Mouse (Mus musculus) lung, postnatal 36 days (tissue): ENCODE measurements at regions not wholly inside any gene's neighbourhood (a gene's known extent, or its start where the extent isn't known, plus 50 kb on each side); places are given as distances from the start of the nearest gene placed in this dataset.

ENCODE experiments used
- DNase-seq: peaks from one replicate; pipeline ENCODE4 v3.0.0; 2022; ENCODE audit warnings: mixed read lengths

DNA sequence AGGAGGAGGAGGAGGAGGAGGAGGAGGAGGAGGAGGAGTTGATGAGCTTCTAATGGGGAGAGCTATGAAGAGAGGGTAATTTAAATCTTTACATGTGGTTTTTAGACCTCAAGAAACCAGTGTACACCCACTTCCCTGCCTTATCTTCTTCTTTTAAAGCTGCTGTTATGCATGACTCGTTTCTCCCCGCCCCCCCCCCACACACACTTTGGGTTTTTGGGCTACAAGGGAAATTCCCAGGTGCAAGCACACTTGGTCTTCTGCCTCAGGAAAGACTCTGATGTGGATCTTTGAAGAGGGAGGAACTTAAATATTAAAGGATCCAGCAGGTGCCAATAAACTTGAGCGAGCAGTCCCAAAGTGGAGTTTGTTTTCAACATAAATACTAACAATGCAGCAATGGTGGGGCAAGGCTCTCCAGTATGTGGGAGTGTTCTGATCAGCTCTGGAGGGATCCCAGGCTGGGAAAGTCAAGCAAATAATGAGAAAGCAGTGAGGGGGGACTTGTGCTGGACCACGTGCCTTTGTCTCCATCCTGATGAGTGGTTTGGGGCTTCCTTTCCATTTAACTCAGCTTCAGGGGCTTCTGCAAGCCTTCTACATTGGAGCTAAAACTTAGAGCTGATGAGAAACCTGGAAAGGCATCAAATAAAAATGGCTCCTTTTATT, 296.0 kb downstream of the Pten start:
- no peak for DNase-seq

- peak; percentile 16 for DNase-seq
These were observed 299.1 kb downstream of the Pten start for GRCm38 (mm10) chr19:33056372-33056791.

DNA sequence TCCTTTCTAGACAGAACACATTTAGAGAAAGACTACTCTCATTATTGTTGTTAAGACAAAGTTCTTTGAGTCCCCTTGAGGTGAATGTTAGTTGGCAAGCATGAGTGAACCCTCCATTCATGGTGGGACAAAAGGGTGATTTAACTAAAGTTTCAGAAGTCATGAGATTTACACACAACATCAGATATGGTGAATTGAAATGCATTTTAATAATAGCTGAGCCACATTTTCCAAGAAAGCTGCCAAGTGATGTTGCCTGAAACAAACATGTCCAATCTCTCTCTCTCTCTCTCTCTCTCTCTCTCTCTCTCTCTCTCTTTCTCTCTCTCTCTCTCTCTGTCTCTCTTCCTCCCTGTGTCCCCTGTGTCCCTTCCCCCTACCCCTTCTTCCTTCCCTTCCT, 303.7 kb downstream of the Pten start:
- DNase-seq, result no peak

DNA sequence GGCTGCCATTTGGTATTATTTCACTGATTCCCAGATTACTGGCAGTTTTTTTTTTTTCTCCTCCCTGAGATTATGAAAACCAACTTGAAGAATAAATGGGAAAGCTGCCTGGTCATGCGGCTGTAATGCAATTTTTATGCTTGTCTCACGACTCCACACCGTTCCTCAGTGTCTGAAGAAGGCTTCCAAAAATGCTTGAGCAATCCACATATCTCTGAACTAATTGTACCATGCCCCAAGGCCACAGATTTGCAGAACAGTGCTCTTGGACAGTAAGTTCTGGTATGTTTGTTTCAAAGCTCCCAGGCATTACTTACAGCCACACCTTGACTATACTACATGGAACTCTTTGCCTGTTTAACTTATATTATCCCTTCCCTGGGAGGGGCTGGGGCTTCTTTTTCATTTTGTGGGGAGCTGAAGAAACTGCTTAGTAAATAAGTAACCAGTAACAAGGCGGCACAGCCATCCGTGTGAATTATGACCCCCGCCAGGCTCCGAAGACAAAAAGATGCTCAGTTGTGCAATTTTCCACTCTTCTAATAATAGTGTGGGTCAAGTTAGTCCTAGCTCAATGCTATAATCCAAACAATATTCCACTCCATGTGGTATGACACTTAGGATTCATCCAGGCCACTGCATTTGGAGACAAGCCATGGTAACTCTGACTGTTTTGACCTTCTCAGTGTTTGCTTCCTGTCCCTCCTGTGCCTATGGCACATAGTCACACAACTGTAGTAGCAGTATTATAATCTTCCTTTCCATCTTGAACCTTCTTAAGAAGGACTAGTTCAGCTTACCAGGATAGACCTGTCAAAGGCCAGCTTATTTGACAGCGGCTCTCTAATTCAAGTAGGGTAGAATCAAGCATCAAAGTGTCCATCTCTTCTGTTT, 305.1 kb downstream of the Pten start:
- peak; percentile 43 for DNase-seq

- peak; percentile 21 for DNase-seq
These were observed 308.2 kb downstream of the Pten start for GRCm38 (mm10) chr19:33065274-33066200.

- DNase-seq, result peak; percentile 21
These were observed 311.2 kb downstream of the Pten start for GRCm38 (mm10) chr19:33068351-33068955.

GRCm38 (mm10) chr19:33069761-33070160, 312.5 kb downstream of the Pten start:
- no peak for DNase-seq

GRCm38 (mm10) chr19:33072299-33072698, 315.0 kb downstream of the Pten start:
- DNase-seq, result no peak

GRCm38 (mm10) chr19:33074907-33075306, 317.2 kb downstream of the Rnls start:
- no peak for DNase-seq

- DNase-seq, result no peak
These were observed 313.3 kb downstream of the Rnls start for GRCm38 (mm10) chr19:33078681-33079360.

DNA sequence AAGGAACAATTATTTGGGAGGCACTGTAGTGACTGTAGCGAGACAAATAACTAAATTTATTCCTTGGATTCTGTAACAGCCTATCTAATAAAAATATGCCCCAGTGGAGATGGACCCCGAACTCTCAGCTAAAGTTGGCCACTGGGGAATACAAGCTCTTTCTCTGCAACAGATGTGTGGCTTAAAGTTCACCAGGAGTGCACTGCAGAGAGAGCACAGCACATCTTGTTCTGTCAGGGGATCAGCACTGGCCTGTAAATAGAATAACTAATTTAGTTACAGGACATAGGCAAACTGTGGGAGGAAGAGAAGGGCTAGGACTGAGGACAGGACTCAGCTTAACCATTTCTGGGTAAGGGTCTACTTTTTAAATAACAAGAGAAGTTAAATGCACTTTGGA, 312.1 kb downstream of the Rnls start:
- no peak for DNase-seq

DNA sequence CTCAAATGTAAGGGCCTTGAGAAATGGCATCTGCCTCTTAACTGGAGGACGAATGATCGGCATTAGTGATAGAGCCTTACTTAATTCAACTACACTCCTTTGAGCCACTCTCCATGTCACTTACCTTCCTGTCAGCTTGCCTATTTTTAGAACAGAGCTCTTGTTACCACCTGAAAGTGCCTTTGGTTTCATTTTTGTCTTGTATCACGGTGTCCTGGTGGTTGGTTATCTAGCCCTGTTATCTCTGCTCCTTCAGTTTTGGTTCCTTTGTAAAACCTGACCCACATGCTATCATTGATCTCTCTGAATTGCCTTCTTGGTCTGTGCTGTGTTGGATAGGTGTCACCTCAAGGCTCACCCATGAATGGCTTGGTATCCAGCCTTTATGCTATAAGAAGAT, 310.6 kb downstream of the Rnls start:
- no peak for DNase-seq

- no peak for DNase-seq
These were observed 308.7 kb downstream of the Rnls start for GRCm38 (mm10) chr19:33083371-33083770.

- DNase-seq, result no peak
These were observed 307.4 kb downstream of the Rnls start for GRCm38 (mm10) chr19:33084683-33085082.
